Mouse (Mus musculus): ENCODE measurements around the gene Pabpn1. TPM values are rescaled to one million over a fixed set of nuclear protein-coding genes. Genes with fewer than 3 reads are reported as not detected.
"Not testable (repeated sequence)": the region's sequence is repeated elsewhere in the genome, so short reads cannot be mapped to it uniquely, and the experiment has no call there.

Gene Pabpn1
- polyA plus RNA-seq, 1 experiment from 2014 or later: 97.0 TPM

DNA sequence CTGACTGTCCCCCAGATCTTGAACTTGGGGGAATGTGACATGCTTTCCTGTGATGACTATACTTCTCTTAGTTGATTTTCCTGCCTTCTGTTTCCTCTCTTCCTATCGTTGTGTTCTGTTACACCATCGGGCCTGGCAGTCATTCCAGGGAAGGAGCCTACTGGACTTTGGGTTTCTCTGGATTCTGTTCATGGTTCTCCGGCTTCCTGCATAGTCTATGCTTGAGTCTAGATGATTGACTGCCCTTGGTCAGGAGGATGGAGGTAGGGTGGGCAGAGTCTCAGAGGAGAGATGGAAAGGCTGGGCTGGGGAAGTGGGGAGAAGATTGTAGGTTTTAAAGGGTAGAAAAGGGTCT, 47.9 kb downstream of the Pabpn1 start:
- H3K9ac ChIP-seq: no peak overlapping the region
- peaks cover 37% of the 10 kb centered on the region; the same call in 1 of the 2 replicates for H3K27me3 ChIP-seq (replicated peaks)
- H3K27ac ChIP-seq: no peak overlapping the region
- H3K36me3 ChIP-seq: no peaks in the 10 kb centered on the region
- 52% methylated on average over 3 of the region's 3 CpGs for WGBS (ENCODE audit: insufficient replicate concordance)
- no peaks in the 10 kb centered on the region for H3K4me1 ChIP-seq
- H3K4me2 ChIP-seq: no peak overlapping the region
- H3K9me3 ChIP-seq (replicated peaks): no peaks in the 10 kb centered on the region
- H3K4me3 ChIP-seq: no peak overlapping the region
- no peak for ATAC-seq

DNA sequence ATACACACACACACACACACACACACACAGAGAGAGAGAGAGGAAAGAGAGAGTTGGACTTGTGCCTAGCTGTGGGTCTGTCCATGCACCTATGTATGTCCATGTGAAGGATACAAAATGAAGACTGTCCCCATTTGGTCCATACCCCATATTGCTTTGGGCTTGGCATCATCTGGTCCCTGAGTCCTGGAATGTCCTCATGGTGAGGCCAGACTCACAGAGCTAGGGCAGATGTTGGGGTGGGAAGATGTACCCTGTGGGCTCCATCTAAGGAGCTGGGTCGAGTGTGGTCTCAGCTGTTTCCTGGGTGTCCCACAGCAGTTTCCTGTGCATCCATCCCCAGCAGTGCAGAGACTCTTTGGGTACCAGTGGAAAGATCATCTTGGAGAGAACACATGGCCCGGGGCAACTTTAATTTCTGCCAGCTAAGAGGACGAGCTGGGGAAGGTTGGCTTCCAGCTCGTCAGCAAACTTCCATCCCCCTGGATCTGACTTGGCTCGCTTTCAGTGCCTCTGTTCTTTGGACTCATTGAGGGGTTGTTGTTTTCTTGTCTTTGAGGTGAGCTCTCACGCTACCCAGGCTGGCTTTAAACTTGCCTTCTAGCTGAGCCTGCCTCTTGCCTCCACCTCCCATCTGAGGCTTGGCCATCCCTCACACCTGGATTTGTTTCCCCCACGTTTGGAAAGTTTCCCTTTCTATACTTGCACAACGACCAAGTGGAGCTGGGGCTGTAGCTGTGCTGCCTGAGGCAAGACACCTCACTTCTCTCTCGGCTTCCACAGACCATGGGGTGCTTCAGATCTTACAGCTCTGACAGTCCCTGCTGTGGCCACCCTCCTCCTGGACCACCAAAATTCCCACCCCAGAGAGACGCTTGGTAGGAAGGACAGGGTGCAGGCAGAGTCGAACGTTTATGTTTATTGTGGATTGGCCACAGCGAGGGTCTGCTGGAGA, 49.0 kb downstream of the Pabpn1 start:
- H3K36me3 ChIP-seq: no peaks in the 10 kb centered on the region
- peaks cover 25% of the 10 kb centered on the region; the same call in 1 of the 2 replicates for H3K27me3 ChIP-seq (replicated peaks)
- 41% methylated on average over 13 of the region's 13 CpGs for WGBS (ENCODE audit: insufficient replicate concordance)

DNA sequence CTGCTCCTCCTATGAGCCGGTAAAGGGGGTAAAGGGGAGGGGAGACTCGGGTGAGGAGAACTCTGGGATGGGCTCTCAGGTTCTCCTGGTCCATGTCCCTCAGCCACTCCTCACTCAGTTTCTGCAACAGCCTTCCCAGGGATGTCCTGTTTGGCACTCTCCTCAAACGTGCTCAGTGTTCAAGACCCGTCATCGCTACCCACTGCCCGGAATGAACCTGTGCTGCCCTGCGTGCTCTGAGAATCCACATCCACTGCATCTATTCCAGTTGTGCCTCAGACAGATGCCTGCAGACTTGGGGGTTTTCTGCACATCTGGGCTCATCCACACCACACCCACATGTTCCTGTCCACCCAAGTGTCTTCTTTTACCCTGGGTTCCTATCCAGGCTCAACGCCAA, 50.2 kb downstream of the Pabpn1 start:
- ATAC-seq: no peak
- no peak overlapping the region for H3K27ac ChIP-seq
- peaks cover 20% of the 10 kb centered on the region; the same call in 1 of the 2 replicates for H3K27me3 ChIP-seq (replicated peaks)
- WGBS (ENCODE audit: insufficient replicate concordance): 68% methylated on average over 8 of the region's 8 CpGs
- no peak overlapping the region for H3K4me3 ChIP-seq
- no peaks in the 10 kb centered on the region for H3K4me1 ChIP-seq
- no peak overlapping the region for H3K9ac ChIP-seq
- H3K4me2 ChIP-seq: no peak overlapping the region
- no peaks in the 10 kb centered on the region for H3K36me3 ChIP-seq
- no peaks in the 10 kb centered on the region for H3K9me3 ChIP-seq (replicated peaks)

More for the DNA sequence above, 49.0 kb downstream of the Pabpn1 start:
- Histone ChIP-seq H3K27ac (no peak overlapping the region), H3K9me3 (replicated peaks) (no peaks in the 10 kb centered on the region), H3K9ac (no peak overlapping the region), H3K4me3 (no peak overlapping the region), H3K4me1 (no peaks in the 10 kb centered on the region), H3K4me2 (no peak overlapping the region)
- ATAC-seq: no peak

DNA sequence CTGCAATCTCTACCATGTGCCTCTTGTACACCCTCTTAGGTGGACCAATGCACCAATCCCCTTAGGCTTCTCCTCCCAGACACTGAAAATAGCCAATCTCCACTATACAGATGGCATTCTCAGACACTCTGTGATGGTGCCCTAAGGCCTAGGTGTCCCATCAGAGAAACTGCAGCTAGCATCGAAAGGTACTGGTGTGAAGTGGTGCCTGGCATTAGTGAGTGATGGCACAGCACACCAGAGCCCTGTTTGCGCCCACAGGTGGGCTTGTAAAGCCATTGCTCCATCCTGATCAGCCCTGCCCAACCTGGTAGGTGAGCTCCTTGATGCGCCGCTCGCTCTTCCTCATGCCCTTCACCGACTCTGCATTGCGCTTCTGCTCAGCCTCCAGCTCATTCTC, 51.7 kb downstream of the Pabpn1 start:
- Histone ChIP-seq H3K4me3 (no peak overlapping the region), H3K4me2 (no peak overlapping the region), H3K4me1 (no peaks in the 10 kb centered on the region), H3K27me3 (replicated peaks) (peaks cover 17% of the 10 kb centered on the region; the same call in 1 of the 2 replicates), H3K27ac (no peak overlapping the region), H3K36me3 (no peaks in the 10 kb centered on the region), H3K9me3 (replicated peaks) (no peaks in the 10 kb centered on the region), H3K9ac (no peak overlapping the region)
- 73% methylated on average over 7 of the region's 7 CpGs for WGBS (ENCODE audit: insufficient replicate concordance)
- ATAC-seq: no peak

DNA sequence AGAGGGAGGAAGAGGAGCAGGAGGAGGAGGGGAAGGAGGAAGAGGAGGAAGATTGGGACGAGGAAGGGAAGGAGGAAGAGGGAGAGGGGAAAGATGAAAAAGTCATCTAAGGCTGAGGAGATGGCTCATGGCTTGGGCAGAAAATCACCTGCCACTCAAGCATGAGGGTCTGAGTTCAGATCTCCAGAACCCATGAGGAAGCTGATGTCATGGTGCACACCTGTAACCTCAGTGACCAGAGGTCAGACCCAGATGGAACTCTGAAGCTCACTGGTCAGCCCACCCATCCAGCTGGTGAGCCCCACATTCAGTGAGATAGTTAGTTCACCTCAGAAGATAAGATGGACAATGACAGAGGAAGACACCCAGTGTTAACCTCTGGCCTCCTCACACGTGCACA, 52.6 kb downstream of the Pabpn1 start:
- Histone ChIP-seq H3K4me3 (no peak overlapping the region), H3K9me3 (replicated peaks) (no peaks in the 10 kb centered on the region), H3K4me1 (no peaks in the 10 kb centered on the region), H3K36me3 (no peaks in the 10 kb centered on the region), H3K27ac (no peak overlapping the region), H3K27me3 (replicated peaks) (peaks cover 21% of the 10 kb centered on the region), H3K4me2 (no peak overlapping the region), H3K9ac (no peak overlapping the region)
- WGBS (ENCODE audit: insufficient replicate concordance): 33% methylated on average over 2 of the region's 2 CpGs
- ATAC-seq: no peak

DNA sequence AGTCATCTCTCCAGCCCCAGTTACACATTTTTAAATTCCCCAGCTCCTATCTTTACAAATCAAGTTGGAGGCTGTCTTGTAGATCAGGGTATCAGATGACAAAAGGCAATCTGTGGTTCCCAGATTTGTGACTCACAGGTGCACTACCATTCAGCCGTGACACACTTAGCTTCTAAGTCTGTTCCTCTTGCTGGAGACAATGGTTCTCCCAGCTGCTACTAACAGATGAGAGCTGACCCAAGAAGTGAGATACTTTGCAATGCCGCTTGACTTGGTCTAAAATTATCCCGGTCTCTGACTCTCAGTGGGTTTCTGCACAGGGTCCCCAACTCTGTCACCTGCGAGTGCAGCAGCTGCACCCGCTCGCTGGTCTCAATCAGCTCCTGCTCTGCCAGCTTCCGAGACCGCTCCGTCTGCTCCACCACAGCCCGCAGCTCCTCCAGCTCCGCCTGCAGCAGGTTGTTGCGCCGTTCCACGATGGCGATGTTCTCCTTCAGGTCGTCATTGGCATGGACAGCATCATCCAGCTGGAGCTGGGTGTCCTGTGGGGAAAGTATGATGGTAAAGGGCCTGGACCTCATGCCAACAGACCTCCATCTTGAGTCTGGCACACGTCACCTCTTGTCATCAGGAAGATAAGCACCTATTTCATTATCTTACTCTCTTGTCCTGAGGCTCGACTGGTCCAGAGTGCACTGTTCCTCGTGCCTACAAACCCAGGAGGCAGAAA, 53.8 kb downstream of the Pabpn1 start:
- 67% methylated on average over 19 of the region's 19 CpGs for WGBS (ENCODE audit: insufficient replicate concordance)
- ATAC-seq: no peak
- H3K36me3 ChIP-seq: no peaks in the 10 kb centered on the region
- no peak overlapping the region for H3K4me3 ChIP-seq
- no peak overlapping the region for H3K9ac ChIP-seq
- H3K27ac ChIP-seq: no peak overlapping the region
- H3K27me3 ChIP-seq (replicated peaks): peaks cover 19% of the 10 kb centered on the region
- no peaks in the 10 kb centered on the region for H3K9me3 ChIP-seq (replicated peaks)
- no peak overlapping the region for H3K4me2 ChIP-seq
- no peaks in the 10 kb centered on the region for H3K4me1 ChIP-seq

DNA sequence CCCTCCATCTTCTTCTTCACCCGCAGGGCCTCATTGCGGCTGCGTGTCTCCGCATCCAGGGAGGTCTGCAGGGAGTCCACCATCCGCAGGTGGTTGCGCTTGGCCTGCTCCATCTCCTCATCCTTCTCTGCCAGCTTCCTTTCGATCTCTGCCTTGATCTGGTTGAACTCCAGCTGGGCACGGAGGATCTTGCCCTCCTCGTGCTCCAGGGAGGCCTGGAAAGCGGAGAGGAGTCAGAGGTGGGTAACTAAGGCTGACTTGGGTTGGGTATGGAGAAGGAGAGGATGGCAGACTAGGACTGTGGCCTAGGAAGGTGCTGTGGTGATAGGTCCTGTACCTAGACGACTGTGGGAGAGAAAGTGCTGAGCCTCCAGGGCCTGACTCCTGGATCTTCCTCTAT, 54.7 kb downstream of the Pabpn1 start:
- 72% methylated on average over 11 of the region's 11 CpGs for WGBS (ENCODE audit: insufficient replicate concordance)
- H3K27ac ChIP-seq; H3K4me2 ChIP-seq; H3K36me3 ChIP-seq; H3K9me3 ChIP-seq (replicated peaks); H3K4me1 ChIP-seq; ATAC-seq; H3K4me3 ChIP-seq; H3K9ac ChIP-seq: not testable (repeated sequence)
- peaks cover 21% of the 10 kb centered on the region for H3K27me3 ChIP-seq (replicated peaks)

Other genes starting within 250 kb of the Pabpn1 start
- gene 1700123O20Rik, start 206.3 kb upstream of the Pabpn1 start, polyA plus RNA-seq (2016; fragmentation: Nextera tagmentation; extraction: Ambion mirVana): 51.6 and 53.9 TPM in 2 replicates
- 74.1 and 76.0 TPM in 2 replicates for gene Acin1, start 205.6 kb upstream of the Pabpn1 start, polyA plus RNA-seq (2016; fragmentation: Nextera tagmentation; extraction: Ambion mirVana)
- gene Gm29776, start 193.7 kb upstream of the Pabpn1 start, polyA plus RNA-seq (2016; fragmentation: Nextera tagmentation; extraction: Ambion mirVana): 0.05 TPM in 1 of 2 replicates, not detected in the other
- 3.3 and 3.7 TPM in 2 replicates for gene Cebpe, start 180.3 kb upstream of the Pabpn1 start, polyA plus RNA-seq (2016; fragmentation: Nextera tagmentation; extraction: Ambion mirVana)
- gene Slc7a8, start 110.6 kb upstream of the Pabpn1 start, polyA plus RNA-seq (2016; fragmentation: Nextera tagmentation; extraction: Ambion mirVana): 2.8 and 3.4 TPM in 2 replicates
- not detected in 2 replicates for gene Rnf212b, start 78.4 kb upstream of the Pabpn1 start, polyA plus RNA-seq (2016; fragmentation: Nextera tagmentation; extraction: Ambion mirVana)
- gene Homez, start 21.5 kb upstream of the Pabpn1 start, polyA plus RNA-seq (2016; fragmentation: Nextera tagmentation; extraction: Ambion mirVana): 4.0 and 4.1 TPM in 2 replicates
- gene Ppp1r3e, start 14.9 kb upstream of the Pabpn1 start, polyA plus RNA-seq (2016; fragmentation: Nextera tagmentation; extraction: Ambion mirVana): 0.80 and 0.83 TPM in 2 replicates
- 0.83 and 1.2 TPM in 2 replicates for gene Bcl2l2, start 9.1 kb upstream of the Pabpn1 start, polyA plus RNA-seq (2016; fragmentation: Nextera tagmentation; extraction: Ambion mirVana)
- 0.14 TPM in 1 of 2 replicates, not detected in the other for gene Gm20521, start 9.1 kb upstream of the Pabpn1 start, polyA plus RNA-seq (2016; fragmentation: Nextera tagmentation; extraction: Ambion mirVana)
- 5.9 and 6.0 TPM in 2 replicates for gene Slc22a17, start 20.6 kb downstream of the Pabpn1 start, polyA plus RNA-seq (2016; fragmentation: Nextera tagmentation; extraction: Ambion mirVana)
- 1.5 and 2.0 TPM in 2 replicates for gene Efs, start 33.6 kb downstream of the Pabpn1 start, polyA plus RNA-seq (2016; fragmentation: Nextera tagmentation; extraction: Ambion mirVana)
- not detected in 2 replicates for gene Il25, start 40.2 kb downstream of the Pabpn1 start, polyA plus RNA-seq (2016; fragmentation: Nextera tagmentation; extraction: Ambion mirVana)
- not detected in 2 replicates for gene Cmtm5, start 43.8 kb downstream of the Pabpn1 start, polyA plus RNA-seq (2016; fragmentation: Nextera tagmentation; extraction: Ambion mirVana)
- gene Myh6, start 74.4 kb downstream of the Pabpn1 start, polyA plus RNA-seq (2016; fragmentation: Nextera tagmentation; extraction: Ambion mirVana): 0.77 and 1.2 TPM in 2 replicates
- gene Gm17428, start 84.4 kb downstream of the Pabpn1 start, polyA plus RNA-seq (2016; fragmentation: Nextera tagmentation; extraction: Ambion mirVana): not detected in 2 replicates
- 0.82 and 2.4 TPM in 2 replicates for gene Myh7, start 102.1 kb downstream of the Pabpn1 start, polyA plus RNA-seq (2016; fragmentation: Nextera tagmentation; extraction: Ambion mirVana)
- 55.6 and 57.5 TPM in 2 replicates for gene Ngdn, start 123.0 kb downstream of the Pabpn1 start, polyA plus RNA-seq (2016; fragmentation: Nextera tagmentation; extraction: Ambion mirVana)
- 2.4 and 2.5 TPM in 2 replicates for gene Zfhx2, start 199.8 kb downstream of the Pabpn1 start, polyA plus RNA-seq (2016; fragmentation: Nextera tagmentation; extraction: Ambion mirVana)
- 6.9 TPM in 2 replicates for gene Thtpa, start 202.3 kb downstream of the Pabpn1 start, polyA plus RNA-seq (2016; fragmentation: Nextera tagmentation; extraction: Ambion mirVana)
- 34.0 and 34.5 TPM in 2 replicates for gene Ap1g2, start 214.1 kb downstream of the Pabpn1 start, polyA plus RNA-seq (2016; fragmentation: Nextera tagmentation; extraction: Ambion mirVana)
- 0.15 and 0.18 TPM in 2 replicates for gene Jph4, start 224.4 kb downstream of the Pabpn1 start, polyA plus RNA-seq (2016; fragmentation: Nextera tagmentation; extraction: Ambion mirVana)